12 mouse cellular contexts compared by ENCODE assay signal in the genomic region with DNA sequence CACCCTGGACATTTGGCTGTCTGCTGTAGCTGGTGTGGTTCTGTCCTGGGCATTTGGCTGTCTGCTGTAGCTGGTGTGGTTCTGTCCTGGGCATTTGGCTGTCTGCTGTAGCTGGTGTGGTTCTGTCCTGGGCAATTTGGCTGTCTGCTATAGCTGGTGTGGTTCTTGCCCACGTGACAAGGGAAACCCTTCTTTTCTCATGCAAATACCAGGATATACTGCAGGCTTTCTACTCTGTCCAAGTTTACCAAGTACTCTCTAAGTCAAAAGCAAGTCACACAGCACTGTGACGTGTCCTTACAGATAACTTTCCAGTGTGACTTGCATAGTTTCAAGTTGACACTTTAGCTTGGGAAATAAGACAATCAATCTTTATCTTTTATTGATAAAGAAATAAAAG. TPM values are rescaled to one million over a fixed set of nuclear protein-coding genes. Genes with fewer than 3 reads are reported as not detected.
DNase-seq lines count a peak whose midpoint lies in the region; ATAC-seq and TF ChIP-seq lines count a peak whose summit lies in the region.
"Had no signal": no experiment of that assay in that cellular context is flagged by ENCODE, and none has a peak within 500 bp of the region (broad histone marks: within the 10 kb centered on the region; RNA-seq: fewer than 3 reads in every experiment).

No protein-coding gene starts in this region.

- no peak for ATAC-seq in forebrain, postnatal 0 days
- ATAC-seq in midbrain, embryonic 11.5 days (ENCODE audit: low FRiP score) = no peak

- peak overlapping the region; percentile 28; the same call in 1 of the 2 replicates for H3K4me3 ChIP-seq in embryonic facial prominence, embryonic 10.5 days
- H3K4me3 ChIP-seq in forebrain, postnatal 0 days (ENCODE audit: low read depth, low read length) = peak overlapping the region; percentile 36
- H3K4me3 ChIP-seq in midbrain, embryonic 11.5 days (ENCODE audit: low read depth, low read length) = peak overlapping the region; percentile 8; the same call in 1 of the 2 replicates
- H3K4me3 ChIP-seq: heart, embryonic 12.5 days had no signal

- peak overlapping the region; percentile 56 for H3K4me2 ChIP-seq in forebrain, postnatal 0 days (ENCODE audit: low read depth)
- H3K4me2 ChIP-seq in midbrain, embryonic 11.5 days = peak overlapping the region; percentile 45
- H3K4me2 ChIP-seq: heart, embryonic 12.5 days had no signal

- peaks cover 43% of the 10 kb centered on the region for H3K27me3 ChIP-seq in embryonic facial prominence, embryonic 10.5 days (replicated peaks; ENCODE audit: low read depth, poor library complexity, severe bottlenecking)
- H3K27me3 ChIP-seq in forebrain, postnatal 0 days (ENCODE audit: insufficient read depth, low read length) = no peaks in the 10 kb centered on the region
- H3K27me3 ChIP-seq in midbrain, embryonic 11.5 days (ENCODE audit: control insufficient read depth, insufficient read depth, low read length) = peaks cover 12% of the 10 kb centered on the region

- H3K9ac ChIP-seq in forebrain, postnatal 0 days = no peak overlapping the region
- H3K9ac ChIP-seq in midbrain, embryonic 11.5 days (ENCODE audit: low read length) = no peak overlapping the region
- H3K9ac ChIP-seq: heart, embryonic 12.5 days had no signal

- DNase-seq in ES-CJ7 (ENCODE audit: low read depth, low spot score) = peak; percentile 49
- no peak for DNase-seq in embryonic facial prominence, embryonic 10.5 days (ENCODE audit: low spot score)
- DNase-seq in forebrain, postnatal 0 days = no peak
- no peak for DNase-seq in midbrain, embryonic 11.5 days (ENCODE audit: low spot score, missing footprints)
- no peak for DNase-seq in ovary, postnatal 10 days (ENCODE audit: low spot score)
- DNase-seq in gastrocnemius, postnatal 4 days (ENCODE audit: low spot score in 2 of 2) = no peak
- no peak for DNase-seq in kidney, adult 18-20 months
- DNase-seq: cerebellum, postnatal 36 days; kidney, adult 2 months; layer of hippocampus, postnatal 36 days; right cerebral cortex, postnatal 25 days had no signal

- peaks cover 86% of the 10 kb centered on the region for H3K36me3 ChIP-seq in embryonic facial prominence, embryonic 10.5 days (replicated peaks)
- H3K36me3 ChIP-seq in forebrain, postnatal 0 days (ENCODE audit: insufficient read depth) = peaks cover 10% of the 10 kb centered on the region; the same call in 1 of the 2 replicates
- no peaks in the 10 kb centered on the region for H3K36me3 ChIP-seq in midbrain, embryonic 11.5 days (ENCODE audit: control insufficient read depth, insufficient read depth, low read length)

- peaks cover 77% of the 10 kb centered on the region for H3K4me1 ChIP-seq in embryonic facial prominence, embryonic 10.5 days
- peaks cover 34% of the 10 kb centered on the region for H3K4me1 ChIP-seq in forebrain, postnatal 0 days (ENCODE audit: insufficient read depth)
- peaks cover 62% of the 10 kb centered on the region for H3K4me1 ChIP-seq in midbrain, embryonic 11.5 days (ENCODE audit: control insufficient read depth, insufficient read depth, low read length)

- no peak overlapping the region for H3K27ac ChIP-seq in embryonic facial prominence, embryonic 10.5 days (replicated peaks)
- H3K27ac ChIP-seq in forebrain, postnatal 0 days (ENCODE audit: low read depth, low read length) = no peak overlapping the region
- H3K27ac ChIP-seq in midbrain, embryonic 11.5 days (ENCODE audit: low read depth, low read length) = no peak overlapping the region

- TF ChIP-seq CTCF in forebrain, postnatal 0 days (IDR thresholded peaks at IDR 0.05; ENCODE audit: low read depth) = no peak

- WGBS in embryonic facial prominence, embryonic 10.5 days = 52% methylated on average over 2 of the region's 2 CpGs
- 27% methylated on average over 2 of the region's 2 CpGs for WGBS in forebrain, postnatal 0 days
- WGBS in midbrain, embryonic 11.5 days = 15% methylated on average over 2 of the region's 2 CpGs

- no peaks in the 10 kb centered on the region for H3K9me3 ChIP-seq in embryonic facial prominence, embryonic 10.5 days
- no peaks in the 10 kb centered on the region for H3K9me3 ChIP-seq in forebrain, postnatal 0 days (ENCODE audit: low read length)
- H3K9me3 ChIP-seq in midbrain, embryonic 11.5 days (ENCODE audit: control insufficient read depth, low read length) = no peaks in the 10 kb centered on the region
- H3K9me3 ChIP-seq: heart, embryonic 12.5 days had no signal

RNA-seq across cellular contexts. Expression of gene Epha4, which starts 10.1 kb away (rescaled TPM):
- polyA plus RNA-seq in embryonic facial prominence, embryonic 10.5 days (2016; fragmentation: Nextera tagmentation; extraction: Ambion mirVana) = 26.2 and 29.1 TPM in 2 replicates
- 111 and 118 TPM in 2 replicates for total RNA-seq in forebrain, postnatal 0 days (2014; rRNA removed)
- polyA plus RNA-seq in forebrain, postnatal 0 days (2015; fragmentation: Nextera tagmentation; extraction: Ambion mirVana) = 45.9 and 58.7 TPM in 2 replicates
- 19.4 and 24.4 TPM in 2 replicates for polyA plus RNA-seq in midbrain, embryonic 11.5 days (2014; fragmentation: Nextera tagmentation; extraction: Ambion mirVana)
- total RNA-seq in gastrocnemius, postnatal 4 days (2021) = 10 to 100 TPM; 10.7 to 12.8 TPM
